Mouse (Mus musculus): Measurements from ENCODE around the gene Bach2.

DNA sequence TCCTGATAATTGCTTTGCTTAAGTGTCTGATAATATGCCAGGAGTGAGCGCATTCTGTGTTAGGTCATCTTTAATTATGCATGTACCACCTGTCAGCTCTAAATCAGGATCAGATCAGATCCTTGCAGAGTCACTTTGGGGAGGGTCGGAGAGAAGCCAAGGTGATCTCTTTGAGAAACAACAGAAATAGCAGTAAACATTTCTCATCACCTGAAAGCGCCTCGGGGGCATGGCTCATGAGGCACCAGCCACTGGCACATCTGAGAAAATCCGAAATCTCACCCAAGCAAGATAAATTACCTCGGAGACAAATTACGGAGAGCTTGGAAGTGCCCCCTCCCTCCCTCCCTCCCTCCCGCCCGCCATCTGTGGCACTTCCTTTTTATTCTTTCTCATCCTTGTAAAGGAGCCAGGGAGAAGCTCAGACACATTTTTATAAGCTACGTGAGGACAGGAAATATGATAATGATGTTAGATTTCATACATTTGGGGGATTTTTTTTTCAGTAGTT lies 193.7 kb downstream of the Bach2 start:
- TF ChIP-seq CTCF (IDR thresholded peaks at IDR 0.05; ENCODE audit: low read depth) (no peak), EP300 (IDR thresholded peaks at IDR 0.05; ENCODE audit: low read depth) (no peak)

Data from heart, postnatal 0 days (tissue).